Mouse (Mus musculus) activated CD4-positive, CD25-positive, alpha-beta regulatory T cell, adult 4 months (primary cell): ENCODE results near the gene Srsf12. TPM values are rescaled to one million over a fixed set of nuclear protein-coding genes. Genes with fewer than 3 reads are reported as not detected.

Source experiments
- ATAC-seq: one replicate; pipeline ENCODE4 v1.8.0; 2017
- polyA plus RNA-seq, 2 experiments: library from polyadenylated mRNA; unstranded; fragments of 100-300 nt; shearing (Covaris generic); gene quantifications; one replicate each; pipeline ENCODE4 v1.2.1; 2017

Srsf12 gene
- polyA plus RNA-seq, 2 experiments from 2014 or later: 2.1 to 3.9 TPM

GRCm38 (mm10) chr4:33249716-33250230, 41.0 kb downstream of the Srsf12 start:
- ATAC-seq: no peak

- no peak for ATAC-seq
Measured at GRCm38 (mm10) chr4:33250867-33251266, 42.1 kb downstream of the Srsf12 start.

DNA sequence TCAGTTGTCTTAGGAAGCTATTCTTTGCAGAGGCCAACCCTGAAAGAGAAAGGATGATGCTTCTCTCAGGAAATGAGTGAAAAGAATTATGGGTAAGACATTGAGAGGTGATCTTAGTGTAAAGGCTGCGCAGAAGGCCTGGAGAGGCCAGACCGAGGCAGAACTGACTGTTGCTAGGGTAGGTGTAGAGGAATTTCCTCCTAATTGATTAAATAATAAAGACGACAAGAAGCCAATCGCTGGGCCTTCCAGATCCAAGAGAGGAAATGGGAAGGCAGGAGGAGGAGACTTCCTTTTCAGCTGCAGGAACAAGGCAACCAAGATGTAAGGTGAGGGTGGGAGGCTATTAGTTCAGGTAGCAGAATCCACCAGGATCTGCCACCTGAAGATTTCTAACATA, 45.9 kb downstream of the Srsf12 start:
- no peak for ATAC-seq

- no peak for ATAC-seq
Measured at GRCm38 (mm10) chr4:33257263-33257964, 48.6 kb downstream of the Srsf12 start.

DNA sequence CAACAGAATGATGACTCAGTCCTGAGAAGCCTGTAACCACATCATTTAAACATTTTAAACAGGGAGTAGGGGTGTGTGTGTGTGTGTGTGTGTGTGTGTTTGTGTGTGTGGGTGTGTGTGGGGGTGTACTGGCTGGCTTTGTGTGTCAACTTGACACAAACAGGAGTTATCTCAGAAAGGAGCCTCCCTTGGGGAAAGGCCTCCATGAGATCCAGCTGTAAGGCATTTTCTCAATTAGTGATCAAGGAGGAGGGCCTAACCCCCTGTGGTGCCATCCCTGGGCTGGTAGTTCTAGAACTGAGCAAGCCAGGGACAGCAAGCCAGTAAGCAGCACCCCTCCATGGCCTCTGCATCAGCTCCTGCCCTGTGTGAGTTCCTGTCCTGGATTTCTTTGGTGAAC, 51.5 kb downstream of the Srsf12 start:
- ATAC-seq: no peak

GRCm38 (mm10) chr4:33261311-33261753, 52.5 kb downstream of the Srsf12 start:
- ATAC-seq: peak; percentile 97

DNA sequence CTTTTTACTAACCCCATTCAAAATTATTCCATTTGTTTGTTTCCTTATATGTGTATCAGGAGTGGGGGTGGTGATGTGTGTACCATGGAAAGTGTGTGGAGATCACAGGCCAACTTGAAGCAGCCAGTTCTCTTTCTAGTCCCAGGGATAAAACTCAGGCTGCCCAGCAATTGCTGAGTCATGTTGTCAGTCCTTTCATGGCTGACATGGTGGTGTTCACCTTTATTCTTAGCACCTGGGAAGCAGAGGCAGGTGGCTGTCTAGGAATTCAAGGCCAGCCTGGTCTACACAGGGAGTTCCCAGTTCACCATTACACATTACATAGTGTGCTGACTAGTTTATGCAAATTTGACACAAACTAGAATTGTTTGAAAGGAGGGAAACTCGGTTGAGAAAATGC, 54.1 kb downstream of the Srsf12 start:
- no peak for ATAC-seq

DNA sequence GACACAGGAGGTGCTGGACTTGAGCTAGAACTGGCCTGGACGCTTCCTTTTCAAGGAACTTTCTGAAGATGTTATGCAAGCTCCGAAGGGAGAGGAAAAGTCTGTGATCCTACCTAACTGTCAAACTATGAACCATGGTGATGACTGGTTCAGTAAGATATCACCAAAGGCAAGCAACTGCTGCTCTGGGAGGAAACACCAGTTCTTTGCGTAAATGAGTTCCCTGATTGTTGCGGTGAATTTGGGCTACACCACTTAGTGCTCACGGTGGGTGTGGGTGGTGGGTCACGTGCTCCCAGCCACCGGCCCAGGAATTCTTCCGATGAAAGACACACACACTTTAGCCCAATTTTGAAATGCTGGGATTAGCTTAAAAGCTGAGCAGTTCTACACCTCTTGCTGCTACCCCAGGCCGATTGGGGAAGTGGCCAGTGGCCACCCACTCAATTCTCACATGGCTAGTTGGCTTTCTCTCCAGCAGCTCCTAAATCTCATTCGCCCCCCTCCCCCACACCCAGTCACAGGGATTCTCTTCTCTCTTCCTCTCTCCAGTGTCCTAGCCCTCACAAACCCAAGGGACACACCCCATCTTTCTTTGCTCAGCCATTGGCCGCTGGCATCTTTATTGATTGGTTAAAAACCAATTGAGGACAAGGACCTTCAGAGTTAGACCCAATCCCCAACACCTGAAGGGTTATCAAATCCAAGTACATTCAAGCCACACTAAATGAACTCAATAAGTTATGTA, 56.4 kb downstream of the Srsf12 start:
- ATAC-seq: no peak

DNA sequence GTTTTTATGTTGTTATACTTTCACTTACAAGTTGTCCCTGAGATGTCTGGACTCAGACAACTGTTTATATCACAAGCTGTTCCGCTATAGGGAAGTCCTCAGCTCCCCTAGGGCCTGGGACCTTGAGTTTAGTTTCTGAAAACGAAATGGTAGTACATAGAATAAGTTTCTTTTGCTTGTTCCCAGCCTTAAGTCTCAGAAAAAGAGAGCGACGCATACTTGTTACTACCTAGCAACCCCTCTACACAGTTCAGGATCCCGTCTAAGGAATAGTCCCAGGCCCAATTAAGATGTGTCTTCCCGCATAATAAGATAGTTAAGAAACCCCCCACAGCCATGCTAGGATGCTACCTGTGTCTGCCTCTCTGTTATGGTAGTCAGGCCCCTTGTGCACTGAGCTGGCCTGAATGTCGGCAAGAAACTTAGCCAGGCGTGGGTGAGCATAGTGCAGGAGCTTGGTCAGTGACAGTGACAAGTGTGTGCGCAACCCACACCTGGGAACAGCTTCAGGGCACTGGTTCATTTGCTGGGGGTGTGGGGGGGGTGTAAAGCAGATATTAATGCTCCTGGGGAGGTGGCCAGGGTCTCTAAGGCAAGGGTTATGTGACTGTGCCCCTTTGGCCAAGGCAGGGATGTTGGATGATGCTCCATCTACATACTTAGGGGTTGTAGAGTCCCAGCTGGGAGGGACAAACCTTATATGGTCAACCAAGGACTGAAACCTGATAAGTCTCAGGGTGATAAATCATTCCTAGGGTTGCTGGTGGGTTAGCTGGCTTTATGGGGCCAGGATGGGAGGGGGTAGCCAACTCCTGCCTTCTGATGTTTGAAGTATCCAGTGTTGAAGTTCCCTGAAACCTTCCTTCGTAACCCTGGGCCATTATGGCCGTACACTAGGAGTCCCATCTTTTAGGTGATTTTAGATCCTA, 61.9 kb downstream of the Srsf12 start:
- no peak for ATAC-seq

- peak; percentile 79 for ATAC-seq
Measured at GRCm38 (mm10) chr4:33273437-33273836, 64.6 kb downstream of the Srsf12 start.

DNA sequence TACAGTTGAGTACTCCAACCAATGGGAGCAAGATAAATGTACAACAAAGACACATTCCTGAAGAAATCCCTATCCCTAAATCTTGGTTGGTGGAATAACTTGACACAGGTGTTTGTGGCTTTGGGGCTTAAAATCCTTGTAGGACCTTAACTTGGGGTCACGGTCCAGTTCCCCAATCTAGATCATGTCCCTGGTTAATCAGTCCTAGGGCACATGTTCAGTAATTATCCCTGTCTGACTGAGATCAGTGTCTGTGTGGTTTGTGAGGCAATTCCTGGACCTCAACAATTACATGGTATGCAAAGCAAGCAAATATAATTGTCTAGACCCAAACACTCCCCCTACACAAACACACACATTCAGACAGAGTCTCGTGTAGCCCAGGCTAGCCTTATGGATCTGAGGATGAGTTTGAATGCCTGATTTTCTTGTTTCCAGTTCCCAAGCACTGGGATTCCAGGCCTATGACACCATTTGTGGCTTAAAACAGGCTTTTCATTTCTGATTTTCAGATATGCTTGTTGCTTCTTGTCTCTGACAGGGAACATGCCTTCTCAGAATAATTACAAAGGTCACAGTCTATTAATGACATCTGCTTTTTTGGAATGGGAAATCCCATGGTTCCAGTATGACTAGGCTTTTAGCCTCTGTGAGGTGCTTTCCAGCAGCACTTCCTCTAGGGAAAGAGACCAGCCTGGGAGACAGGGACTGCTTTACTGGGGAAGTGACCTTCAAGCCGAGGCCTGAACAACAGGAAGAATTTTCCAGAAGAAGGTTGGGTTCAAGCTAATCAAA, 73.3 kb downstream of the Srsf12 start:
- ATAC-seq: no peak

Other genes starting within 250 kb of the Srsf12 start
- 1 to 10 TPM; 4.2 to 4.3 TPM for gene Rragd, start 226.0 kb upstream of the Srsf12 start, polyA plus RNA-seq
- 10 to 100 TPM; 41.9 to 42.7 TPM for gene Ube2j1, start 177.6 kb upstream of the Srsf12 start, polyA plus RNA-seq
- 10 to 100 TPM; 10.1 to 10.4 TPM for gene Gabrr2, start 146.0 kb upstream of the Srsf12 start, polyA plus RNA-seq
- gene Gabrr1, start 76.5 kb upstream of the Srsf12 start, polyA plus RNA-seq: not detected
- gene Pm20d2, start 19.3 kb upstream of the Srsf12 start, polyA plus RNA-seq: not detected
- 10 to 100 TPM; 76.1 to 91.4 TPM for gene Pnrc1, start 81.2 kb downstream of the Srsf12 start, polyA plus RNA-seq
- 10 to 100 TPM; 50.2 to 69.5 TPM for gene Rngtt, start 101.3 kb downstream of the Srsf12 start, polyA plus RNA-seq